Mouse (Mus musculus): ENCODE measurements around the gene Zfp146. TPM values are rescaled to one million over a fixed set of nuclear protein-coding genes. Genes with fewer than 3 reads are reported as not detected.

The Zfp146 gene
- polyA plus RNA-seq (2012; fragmentation: generic; extraction: Trizol): 10 to 100 TPM in 1 of 2 experiments, under 1 TPM in 1; 0.48 to 12.2 TPM

DNA sequence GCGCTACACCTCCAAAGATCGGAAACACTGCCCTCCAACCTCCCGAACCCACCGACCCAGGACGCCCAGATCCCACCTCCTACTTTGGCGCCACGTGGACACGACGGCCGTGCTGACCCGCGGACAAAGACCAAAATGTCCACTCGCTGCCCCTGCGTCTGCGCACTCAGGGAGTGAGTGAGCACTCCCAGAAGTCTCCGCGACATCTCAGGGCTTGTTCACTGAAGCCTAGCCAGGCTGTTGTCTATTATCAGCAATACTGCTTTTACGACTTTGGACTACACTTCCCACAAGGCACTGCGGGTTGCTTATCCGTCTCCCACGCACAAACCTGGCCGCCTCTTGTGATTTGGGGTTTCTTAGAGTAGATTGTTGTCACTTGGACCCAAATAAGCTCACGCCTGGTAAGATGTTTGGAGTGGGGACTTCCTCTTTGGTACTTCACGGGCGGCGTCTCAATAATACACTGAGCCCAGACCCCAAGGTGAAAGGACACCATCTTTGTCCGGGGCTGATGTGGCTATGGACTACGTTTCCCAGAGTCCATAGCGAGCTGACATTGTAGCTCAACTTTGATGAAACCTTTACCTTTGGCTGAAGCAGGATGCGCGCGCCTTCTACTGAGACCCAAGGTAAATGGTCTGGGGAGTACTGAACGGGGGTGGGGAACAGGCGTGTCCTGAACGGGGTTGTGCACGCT is at the start of gene Zfp146:
Gene Zfp146, minus strand, starts transcription at position 168 of the 700 bp plus-strand sequence.

DNA sequence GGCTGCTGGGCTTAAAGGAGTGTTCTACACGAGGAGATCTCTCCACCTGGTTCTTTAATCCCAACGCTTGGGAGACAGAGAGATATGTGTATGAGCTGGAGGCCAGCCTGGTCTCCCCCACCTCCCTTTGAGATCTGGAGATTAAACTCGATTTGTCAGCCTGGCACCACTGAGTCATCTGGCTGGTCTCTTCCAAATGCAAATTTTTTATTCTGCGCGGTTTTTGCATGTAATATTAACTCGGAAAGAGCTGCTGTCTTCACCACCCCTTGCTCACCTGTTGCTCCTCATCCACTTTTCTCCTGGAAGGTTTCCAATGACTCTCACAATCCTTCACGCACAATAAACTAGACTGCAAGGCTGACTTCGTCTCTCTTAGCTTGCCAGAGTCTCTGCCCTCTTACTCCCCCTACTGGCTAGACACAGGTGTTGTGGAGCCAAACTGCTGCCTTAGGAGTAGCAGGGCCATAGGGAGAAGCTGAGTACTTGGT is 29.0 kb upstream of the Zfp146 start, which contains the start of gene Capns1:
Gene Capns1, minus strand, starts transcription at position 331 of the 491 bp plus-strand sequence.

DNA sequence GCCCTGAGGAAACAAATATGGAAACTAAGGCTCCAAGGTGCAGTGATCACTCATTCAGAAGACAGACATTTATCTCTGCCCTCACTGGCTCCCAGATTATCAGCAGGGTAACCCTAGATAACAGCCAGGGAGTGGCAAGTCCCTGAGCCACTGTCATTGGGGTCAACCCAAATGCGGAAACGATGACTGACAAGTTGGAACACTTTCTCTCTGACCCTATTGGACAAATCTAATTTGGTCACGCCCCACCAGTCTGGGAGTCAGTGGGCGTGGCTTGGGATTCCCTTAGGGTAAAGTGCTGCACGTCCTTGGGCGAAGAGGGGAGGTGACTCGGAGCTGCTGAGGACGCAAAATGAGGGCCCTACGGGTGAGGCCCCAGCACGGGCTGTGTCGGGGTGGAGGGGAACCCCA is 14.3 kb upstream of the Zfp146 start, which contains the start of gene Cox7a1:
Gene Cox7a1, plus strand, starts transcription at position 266 of the 411 bp plus-strand sequence.

DNA sequence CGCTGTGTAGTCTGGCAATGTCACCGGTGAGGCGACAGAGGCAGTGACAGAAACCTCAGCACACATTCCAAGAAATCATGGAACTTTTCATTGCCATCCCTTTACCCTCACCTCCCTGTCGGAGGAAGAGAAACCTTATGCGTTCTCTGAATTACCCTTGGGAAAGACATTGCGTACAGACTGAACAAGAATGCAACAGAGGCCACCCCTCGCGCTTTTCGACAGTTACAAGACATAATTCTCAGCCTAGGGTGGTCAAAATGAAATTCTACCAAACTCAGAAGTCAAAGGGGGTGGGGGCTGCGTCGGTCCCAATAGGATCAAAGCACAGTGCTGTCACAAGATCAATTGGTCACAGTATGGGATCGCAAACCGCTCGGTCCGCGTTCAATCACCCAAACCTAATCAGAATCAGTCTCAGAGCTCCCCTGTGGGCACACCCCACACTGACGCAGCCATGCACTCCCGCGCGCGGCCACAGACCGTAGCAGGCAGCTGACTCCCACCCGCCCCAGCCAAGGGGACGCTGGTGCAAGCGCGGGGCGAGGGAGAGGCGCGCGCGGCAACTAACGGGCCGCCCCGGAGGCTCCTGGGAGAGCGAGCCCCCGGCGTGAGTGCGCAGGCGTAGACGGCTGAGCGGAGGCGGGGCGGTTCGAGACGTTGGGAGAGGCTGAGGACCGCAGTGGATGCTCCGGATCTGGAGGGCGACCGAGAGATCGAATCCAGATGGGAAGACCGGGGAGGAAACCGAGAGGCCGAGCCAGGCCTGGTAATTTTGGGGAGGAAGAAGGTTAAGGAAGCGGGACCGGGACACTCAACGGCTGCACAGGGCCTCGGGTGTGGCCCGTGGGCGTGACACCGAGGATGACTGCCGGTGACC is 48.0 kb downstream of the Zfp146 start, which contains the start of gene Zfp382:
Gene Zfp382, plus strand, starts transcription at position 635 of the 880 bp plus-strand sequence.

Other genes with a start within 250 kb of the Zfp146 start
- 1 to 10 TPM in 1 of 2 experiments, under 1 TPM in 1; 0.29 to 2.7 TPM for gene Zfp74, start 215.7 kb downstream of the Zfp146 start, polyA plus RNA-seq (2012; fragmentation: generic; extraction: Trizol)
- gene Zfp568, start 185.8 kb downstream of the Zfp146 start, polyA plus RNA-seq (2012; fragmentation: generic; extraction: Trizol): 1 to 10 TPM in 1 of 2 experiments, under 1 TPM in 1; 0.22 to 2.1 TPM
- gene Zfp14, start 118.4 kb downstream of the Zfp146 start, polyA plus RNA-seq (2012; fragmentation: generic; extraction: Trizol): 1 to 10 TPM in 1 of 2 experiments, under 1 TPM in 1; 0.07 to 2.3 TPM
- 1 to 10 TPM in 1 of 2 experiments, under 1 TPM in 1; 0.41 to 2.9 TPM for gene Zfp82, start 96.8 kb downstream of the Zfp146 start, polyA plus RNA-seq (2012; fragmentation: generic; extraction: Trizol)
- gene Gm26920, start 79.3 kb downstream of the Zfp146 start, polyA plus RNA-seq (2012; fragmentation: generic; extraction: Trizol): under 1 TPM; 0.02 to 0.77 TPM
- gene Zfp566, start 79.2 kb downstream of the Zfp146 start, polyA plus RNA-seq (2012; fragmentation: generic; extraction: Trizol): 1 to 10 TPM in 1 of 2 experiments, under 1 TPM in 1; 0.22 to 4.5 TPM
- 10 to 100 TPM in 1 of 2 experiments, under 1 TPM in 1; 0.92 to 11.2 TPM for gene Zfp260, start 75.0 kb downstream of the Zfp146 start, polyA plus RNA-seq (2012; fragmentation: generic; extraction: Trizol)
- 1 to 10 TPM in 1 of 2 experiments, under 1 TPM in 1; 0.15 to 2.5 TPM for gene Zfp382, start 47.8 kb downstream of the Zfp146 start, polyA plus RNA-seq (2012; fragmentation: generic; extraction: Trizol)
- 1 to 10 TPM; 2.7 to 6.7 TPM for gene Cox7a1, start 14.4 kb upstream of the Zfp146 start, polyA plus RNA-seq (2012; fragmentation: generic; extraction: Trizol)
- 100 to 1,000 TPM; 667 to 923 TPM for gene Capns1, start 29.1 kb upstream of the Zfp146 start, polyA plus RNA-seq (2012; fragmentation: generic; extraction: Trizol)
- gene Polr2i, start 62.2 kb upstream of the Zfp146 start, polyA plus RNA-seq (2012; fragmentation: generic; extraction: Trizol): 100 to 1,000 TPM; 140 to 190 TPM
- 100 to 1,000 TPM; 159 to 336 TPM for gene Tbcb, start 62.5 kb upstream of the Zfp146 start, polyA plus RNA-seq (2012; fragmentation: generic; extraction: Trizol)
- under 1 TPM in 1 of 2 experiments, not detected in 1; 0.08 TPM for gene Ovol3, start 66.0 kb upstream of the Zfp146 start, polyA plus RNA-seq (2012; fragmentation: generic; extraction: Trizol)
- gene Thap8, start 110.3 kb upstream of the Zfp146 start, polyA plus RNA-seq (2012; fragmentation: generic; extraction: Trizol): under 1 TPM; 0.15 to 0.45 TPM
- gene Wdr62, start 110.7 kb upstream of the Zfp146 start, polyA plus RNA-seq (2012; fragmentation: generic; extraction: Trizol): 10 to 100 TPM; 12.7 to 22.5 TPM
- gene Clip3, start 122.0 kb upstream of the Zfp146 start, polyA plus RNA-seq (2012; fragmentation: generic; extraction: Trizol): 100 to 1,000 TPM in 1 of 2 experiments, 10 to 100 TPM in 1; 59.0 to 203 TPM
- gene Alkbh6, start 139.0 kb upstream of the Zfp146 start, polyA plus RNA-seq (2012; fragmentation: generic; extraction: Trizol): 10 to 100 TPM; 28.8 to 45.8 TPM
- 1 to 10 TPM in 1 of 2 experiments, under 1 TPM in 1; 0.21 to 1.4 TPM for gene Syne4, start 145.1 kb upstream of the Zfp146 start, polyA plus RNA-seq (2012; fragmentation: generic; extraction: Trizol)
- not detected for gene E130208F15Rik, start 152.0 kb upstream of the Zfp146 start, polyA plus RNA-seq (2012; fragmentation: generic; extraction: Trizol)
- 10 to 100 TPM; 13.5 to 16.3 TPM for gene Sdhaf1, start 154.1 kb upstream of the Zfp146 start, polyA plus RNA-seq (2012; fragmentation: generic; extraction: Trizol)
- gene Lrfn3, start 193.0 kb upstream of the Zfp146 start, polyA plus RNA-seq (2012; fragmentation: generic; extraction: Trizol): 1 to 10 TPM; 2.1 to 5.0 TPM
- gene Tyrobp, start 244.0 kb upstream of the Zfp146 start, polyA plus RNA-seq (2012; fragmentation: generic; extraction: Trizol): not detected